In genomic region chr9:105214434-105214833, GRCm38 (mm10) we compare ENCODE assay signal across 15 mouse cellular contexts.
DNase-seq lines count a peak whose midpoint lies in the region; ATAC-seq and TF ChIP-seq lines count a peak whose summit lies in the region.
"Had no signal": no experiment of that assay in that cellular context is flagged by ENCODE, and none has a peak within 500 bp of the region (broad histone marks: within the 10 kb centered on the region; RNA-seq: fewer than 3 reads in every experiment).

No protein-coding gene starts in this region.

- 59% methylated on average over 4 of the region's 4 CpGs for WGBS in hindbrain, postnatal 0 days
- WGBS in hindbrain, embryonic 14.5 days = 50% methylated on average over 4 of the region's 4 CpGs
- WGBS in liver, postnatal 0 days (ENCODE audit: insufficient replicate concordance) = 39% methylated on average over 4 of the region's 4 CpGs

- TF ChIP-seq EP300 in liver, postnatal 0 days (IDR thresholded peaks at IDR 0.05; ENCODE audit: low read depth) = no peak

- peak; percentile 40 for DNase-seq in hindbrain, postnatal 0 days (ENCODE audit: low spot score)
- no peak for DNase-seq in hindbrain, embryonic 14.5 days (ENCODE audit: low spot score)
- peak; percentile 9 for DNase-seq in retina, postnatal 1 day
- no peak for DNase-seq in retina, embryonic 14.5 days (ENCODE audit: low spot score)
- peak; percentile 8 to 55 for DNase-seq in frontal cortex, adult 2 months (ENCODE audit: extremely low spot score in 1 of 2, low spot score in 1 of 2)
- peak; percentile 5 for DNase-seq in naive thymus-derived CD4-positive, alpha-beta T cell, adult 2 months (ENCODE audit: low read depth)
- DNase-seq in neural tube, embryonic 10.5 days (ENCODE audit: extremely low spot score, low spot score) = no peak
- no peak for DNase-seq in liver, postnatal 0 days
- DNase-seq: cerebellum, adult 2 months; heart, adult 11 months had no signal

- ATAC-seq in hindbrain, postnatal 0 days = no peak
- no peak for ATAC-seq in hindbrain, embryonic 14.5 days (ENCODE audit: low FRiP score)
- ATAC-seq in liver, postnatal 0 days = no peak

- no peaks in the 10 kb centered on the region for H3K9me3 ChIP-seq in hindbrain, postnatal 0 days (ENCODE audit: low read length)
- H3K9me3 ChIP-seq in hindbrain, embryonic 14.5 days (ENCODE audit: control insufficient read depth, low read length) = no peaks in the 10 kb centered on the region
- no peaks in the 10 kb centered on the region for H3K9me3 ChIP-seq in liver, postnatal 0 days (ENCODE audit: low read length)
- H3K9me3 ChIP-seq: embryonic facial prominence, embryonic 12.5 days; neural tube, embryonic 13.5 days; stomach, embryonic 15.5 days had no signal

- H3K4me1 ChIP-seq in hindbrain, postnatal 0 days (ENCODE audit: insufficient read depth, low read length) = no peaks in the 10 kb centered on the region
- H3K4me1 ChIP-seq in hindbrain, embryonic 14.5 days (replicated peaks; ENCODE audit: control insufficient read depth, insufficient read depth, low read length) = no peaks in the 10 kb centered on the region
- H3K4me1 ChIP-seq in liver, postnatal 0 days (ENCODE audit: insufficient read depth) = no peaks in the 10 kb centered on the region
- H3K4me1 ChIP-seq: embryonic facial prominence, embryonic 12.5 days; megakaryocyte, embryonic 14.5 days; neural tube, embryonic 13.5 days; stomach, embryonic 15.5 days had no signal

- H3K4me2 ChIP-seq in hindbrain, postnatal 0 days (ENCODE audit: low read depth, low read length) = no peak overlapping the region
- no peak overlapping the region for H3K4me2 ChIP-seq in hindbrain, embryonic 14.5 days (replicated peaks)
- no peak overlapping the region for H3K4me2 ChIP-seq in liver, postnatal 0 days (ENCODE audit: low read depth, low read length)
- H3K4me2 ChIP-seq: embryonic facial prominence, embryonic 12.5 days; neural tube, embryonic 13.5 days; stomach, embryonic 15.5 days had no signal

- H3K9ac ChIP-seq in hindbrain, postnatal 0 days (replicated peaks; ENCODE audit: low read length) = no peak overlapping the region
- H3K9ac ChIP-seq in hindbrain, embryonic 14.5 days = no peak overlapping the region
- H3K9ac ChIP-seq in liver, postnatal 0 days (replicated peaks) = no peak overlapping the region
- H3K9ac ChIP-seq: embryonic facial prominence, embryonic 12.5 days; liver, embryonic 14.5 days; neural tube, embryonic 13.5 days; stomach, embryonic 15.5 days had no signal

- TF ChIP-seq CTCF in hindbrain, postnatal 0 days (IDR thresholded peaks at IDR 0.05; ENCODE audit: low read depth) = peak; percentile 57
- no peak for TF ChIP-seq CTCF in liver, postnatal 0 days (IDR thresholded peaks at IDR 0.05; ENCODE audit: low read depth)

- no peaks in the 10 kb centered on the region for H3K36me3 ChIP-seq in hindbrain, postnatal 0 days (ENCODE audit: insufficient read depth, low read length)
- H3K36me3 ChIP-seq in hindbrain, embryonic 14.5 days (replicated peaks; ENCODE audit: control insufficient read depth, insufficient read depth) = no peaks in the 10 kb centered on the region
- H3K36me3 ChIP-seq in liver, postnatal 0 days (replicated peaks; ENCODE audit: insufficient read depth, low read length) = no peaks in the 10 kb centered on the region
- H3K36me3 ChIP-seq: embryonic facial prominence, embryonic 12.5 days; neural tube, embryonic 13.5 days; stomach, embryonic 15.5 days had no signal

- no peaks in the 10 kb centered on the region for H3K27me3 ChIP-seq in hindbrain, postnatal 0 days (ENCODE audit: insufficient read depth, low read length)
- H3K27me3 ChIP-seq in hindbrain, embryonic 14.5 days (ENCODE audit: control insufficient read depth, insufficient read depth, low read length) = no peaks in the 10 kb centered on the region
- no peaks in the 10 kb centered on the region for H3K27me3 ChIP-seq in liver, postnatal 0 days (ENCODE audit: insufficient read depth, low read length)
- H3K27me3 ChIP-seq: embryonic facial prominence, embryonic 12.5 days; megakaryocyte, embryonic 14.5 days; neural tube, embryonic 13.5 days; stomach, embryonic 15.5 days had no signal

- H3K4me3 ChIP-seq in hindbrain, postnatal 0 days (ENCODE audit: low read length) = no peak overlapping the region
- H3K4me3 ChIP-seq in hindbrain, embryonic 14.5 days (replicated peaks; ENCODE audit: low read length) = no peak overlapping the region
- no peak overlapping the region for H3K4me3 ChIP-seq in liver, postnatal 0 days (ENCODE audit: low read depth, low read length)
- H3K4me3 ChIP-seq: embryonic facial prominence, embryonic 12.5 days; megakaryocyte, embryonic 14.5 days; neural tube, embryonic 13.5 days; stomach, embryonic 15.5 days had no signal

- H3K27ac ChIP-seq in hindbrain, postnatal 0 days = no peak overlapping the region
- H3K27ac ChIP-seq in hindbrain, embryonic 14.5 days = no peak overlapping the region
- H3K27ac ChIP-seq in liver, postnatal 0 days (ENCODE audit: low read depth) = no peak overlapping the region
- H3K27ac ChIP-seq: embryonic facial prominence, embryonic 12.5 days; liver, embryonic 14.5 days; neural tube, embryonic 13.5 days; stomach, embryonic 15.5 days had no signal

Comparison
In these comparisons a context has a peak if more than half of its experiments do, and no peak if none do; other contexts are left out.
1. DNase-seq: peak in hindbrain, postnatal 0 days (single experiment), retina, postnatal 1 day (single experiment), frontal cortex, adult 2 months (2 of 2) and naive thymus-derived CD4-positive, alpha-beta T cell, adult 2 months (single experiment); none in hindbrain, embryonic 14.5 days (single experiment), retina, embryonic 14.5 days (single experiment), neural tube, embryonic 10.5 days (single experiment) and liver, postnatal 0 days (single experiment).